Mouse (Mus musculus) Muller cell, postnatal 12 days (primary cell): ENCODE data around the gene Pdgfa.

Experiments used
- DNase-seq: peaks from one replicate; pipeline ENCODE4 v3.0.0-alpha.2; 2015; ENCODE audit errors: inconsistent ontology term

Gene Pdgfa

GRCm38 (mm10) chr5:138997171-138997788 lies at the start of gene Pdgfa:
TSS of gene Pdgfa (minus strand) at chr5:138997370.
- DNase-seq: peak; percentile 91

- DNase-seq: no peak
Measured at GRCm38 (mm10) chr5:139046636-139047035, 49.5 kb upstream of the Pdgfa start.

DNA sequence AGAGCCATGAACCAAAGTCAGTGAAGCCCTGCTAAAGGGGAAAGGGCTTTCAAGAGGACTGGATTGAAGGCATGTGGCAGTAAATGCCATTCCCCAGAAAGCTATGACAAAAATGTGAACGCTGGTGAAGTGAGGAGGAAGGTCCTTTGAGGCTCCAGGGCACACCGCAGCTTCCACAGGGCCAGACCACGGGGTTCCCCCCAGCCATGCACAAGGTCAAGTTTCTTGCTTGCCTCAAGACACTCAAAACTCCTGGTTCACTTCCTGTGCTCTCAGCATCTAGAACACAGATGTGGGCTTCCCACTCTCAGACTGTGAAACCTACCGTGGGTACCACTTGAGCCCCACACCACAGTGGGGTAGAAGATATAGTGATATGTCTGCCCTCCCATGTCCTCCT lies 46.4 kb upstream of the Pdgfa start:
- DNase-seq: peak; percentile 70

DNA sequence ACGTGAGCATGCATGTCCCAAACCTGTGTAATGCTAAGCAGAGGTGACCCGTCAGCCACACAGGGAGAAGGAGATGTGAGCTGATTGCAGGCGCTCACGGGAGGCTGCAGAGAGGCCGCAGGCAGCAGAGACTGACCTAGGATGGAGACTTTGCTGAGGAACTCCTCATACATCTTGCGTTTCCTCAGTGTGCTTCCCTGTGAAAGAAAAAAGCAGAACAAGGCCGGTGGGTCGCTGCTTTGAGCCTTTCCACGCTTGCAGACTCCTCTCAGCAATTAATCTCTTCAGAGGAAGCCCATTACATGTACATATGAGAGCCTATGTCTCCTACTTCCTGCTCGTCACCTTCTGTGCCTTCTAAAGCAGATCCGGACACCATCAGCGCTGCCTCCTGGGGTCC lies 45.1 kb upstream of the Pdgfa start:
- DNase-seq: no peak

GRCm38 (mm10) chr5:139035171-139035570 lies 38.0 kb upstream of the Pdgfa start:
- no peak for DNase-seq

GRCm38 (mm10) chr5:139034746-139035145 lies 37.6 kb upstream of the Pdgfa start:
- no peak for DNase-seq

- DNase-seq: peak; percentile 75
Measured at GRCm38 (mm10) chr5:139033406-139034317, 36.5 kb upstream of the Pdgfa start.

GRCm38 (mm10) chr5:139027603-139028002 lies 30.4 kb upstream of the Pdgfa start:
- peak; percentile 26 for DNase-seq

DNA sequence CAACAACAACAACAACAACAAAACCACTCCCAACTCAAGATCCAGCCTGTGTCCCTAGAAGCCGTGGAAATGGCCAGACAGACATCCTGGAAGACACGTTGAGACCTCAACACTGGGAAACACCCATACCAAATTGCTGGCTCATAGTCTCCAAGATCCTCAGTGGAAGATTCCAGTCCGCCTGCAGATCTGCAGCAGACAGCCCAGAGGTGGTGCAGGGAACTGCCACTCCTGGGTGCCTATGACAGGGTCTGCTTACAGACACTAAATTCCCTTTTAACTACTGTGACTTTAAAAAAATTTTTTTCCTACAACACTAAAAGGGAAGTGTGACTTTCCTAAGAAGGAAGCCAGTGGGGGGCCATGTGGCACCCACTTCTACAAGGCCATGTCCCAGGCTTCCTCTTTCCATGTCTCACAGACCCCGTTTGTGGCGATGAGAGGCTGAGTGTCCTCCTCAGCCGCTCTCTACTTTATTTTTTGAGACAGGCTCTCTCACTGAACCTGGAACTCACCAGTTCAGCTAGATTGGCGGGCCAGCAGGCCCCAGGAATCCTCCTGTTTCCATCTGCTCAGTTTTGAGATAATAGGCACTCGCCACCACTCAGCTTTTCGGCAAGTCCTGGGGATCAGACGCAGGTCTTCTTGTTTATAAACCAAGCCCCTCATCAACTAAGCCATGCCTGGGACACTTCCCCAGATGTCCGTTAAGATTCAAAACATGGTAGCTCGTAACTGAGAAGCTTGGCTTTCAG lies 27.4 kb upstream of the Pdgfa start:
- DNase-seq: no peak

GRCm38 (mm10) chr5:139020595-139020994 lies 23.4 kb upstream of the Pdgfa start:
- DNase-seq: no peak

DNA sequence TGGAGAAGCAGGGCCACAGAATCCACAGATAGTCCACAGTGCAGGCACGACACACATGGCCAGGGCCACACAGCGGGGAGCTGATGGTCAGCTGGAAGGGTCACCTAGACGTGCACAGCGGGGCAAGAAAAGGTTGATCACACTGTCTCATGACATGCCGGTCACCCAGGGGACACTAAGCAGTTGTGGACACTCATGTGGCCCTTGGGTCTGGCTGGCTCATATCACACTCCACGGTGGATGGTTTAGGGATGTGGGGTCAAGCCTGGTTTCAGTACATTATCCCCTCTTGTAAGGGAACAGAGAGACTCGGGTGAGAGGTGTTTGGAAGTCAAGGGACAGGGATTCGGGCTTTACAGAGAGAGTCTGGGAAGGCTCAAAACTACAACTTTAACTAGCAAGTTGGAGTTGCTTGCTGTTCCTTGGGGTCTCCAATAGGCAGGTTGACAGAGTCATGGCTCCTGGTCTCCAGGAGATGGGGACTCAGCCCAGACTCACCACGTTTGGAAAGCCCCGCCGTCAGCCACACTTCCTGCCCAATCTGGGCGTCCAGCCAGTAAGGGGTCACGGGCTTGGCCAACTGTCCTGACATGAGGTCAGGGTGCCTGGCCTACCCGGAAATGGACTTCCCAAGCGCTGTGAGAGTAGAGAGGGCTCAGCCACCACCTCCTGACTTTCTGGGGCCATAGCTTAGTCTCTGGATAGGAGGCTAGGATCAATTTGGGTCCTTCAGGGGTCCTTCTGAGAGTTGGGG lies 20.4 kb upstream of the Pdgfa start:
- peak; percentile 46 for DNase-seq

DNA sequence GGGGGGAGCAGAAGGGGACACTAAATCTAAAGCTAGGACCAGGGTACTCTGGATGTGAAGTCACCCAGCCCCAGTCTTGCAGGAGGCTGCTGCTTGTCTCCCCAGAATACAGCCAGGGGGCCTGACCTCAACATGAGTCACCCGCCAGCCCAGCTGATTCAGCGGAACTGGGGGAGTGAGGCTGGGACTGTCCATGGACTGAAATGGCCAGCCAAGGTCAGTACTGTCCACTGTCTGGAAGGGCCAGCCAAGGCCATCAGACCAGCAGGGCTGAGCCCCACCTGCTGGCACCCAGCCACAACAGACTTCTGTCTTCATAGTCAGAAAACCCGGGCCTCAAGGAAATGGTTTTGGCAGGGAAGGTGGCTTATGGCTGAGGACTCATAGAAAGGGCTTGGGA lies 17.9 kb upstream of the Pdgfa start:
- DNase-seq: peak; percentile 89

- DNase-seq: peak; percentile 88
Measured at GRCm38 (mm10) chr5:139010649-139011048, 13.5 kb upstream of the Pdgfa start.

DNA sequence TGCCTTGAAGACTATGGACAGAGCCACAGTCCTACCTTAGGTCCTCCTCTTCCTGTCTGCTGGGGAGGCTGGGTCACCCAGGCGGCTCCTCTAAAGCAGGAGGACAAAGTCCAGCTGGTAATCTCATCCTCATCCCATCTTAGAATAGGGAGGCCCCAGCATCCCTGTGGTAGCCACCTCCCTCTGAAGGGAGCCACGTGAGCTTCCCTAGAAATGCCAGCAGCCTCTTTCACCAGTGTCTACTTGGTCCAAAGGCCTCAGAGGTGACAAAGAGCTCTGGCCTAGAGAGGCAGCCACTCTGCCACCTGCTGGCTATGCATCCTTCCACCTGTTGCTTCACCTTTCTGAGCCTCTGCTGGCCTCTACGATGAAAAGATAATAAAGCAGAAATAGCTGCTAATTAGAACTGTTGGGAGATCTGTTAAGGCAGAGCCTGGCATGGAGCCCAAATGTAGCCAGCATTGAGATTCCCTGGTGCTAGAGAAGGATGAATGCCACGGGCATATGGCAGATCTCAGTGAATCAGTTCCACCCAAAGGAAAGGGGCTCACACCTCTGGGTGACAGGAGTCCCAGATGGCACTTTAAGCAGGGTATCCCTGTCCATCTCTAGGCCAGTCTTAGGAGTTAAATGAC lies 10.1 kb upstream of the Pdgfa start:
- no peak for DNase-seq

DNA sequence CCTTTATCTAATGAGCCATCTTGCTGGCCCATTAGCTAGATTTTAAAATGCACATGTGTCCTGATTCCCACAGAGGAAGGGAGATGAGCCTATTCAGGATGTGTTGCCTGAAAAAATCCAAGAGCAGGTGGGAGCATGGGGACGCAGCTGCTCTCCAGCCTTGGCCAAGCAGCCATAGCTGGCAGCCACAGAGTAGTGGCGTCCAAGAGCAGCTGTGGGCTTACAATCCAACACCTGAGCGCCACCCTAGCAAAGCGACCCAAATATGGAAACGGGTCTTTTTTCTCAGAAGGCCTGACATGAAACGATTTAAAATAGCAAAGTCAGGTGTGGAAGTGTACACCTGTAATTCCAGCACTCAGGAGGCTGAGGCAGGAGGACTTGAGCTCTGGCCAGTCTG lies 7.4 kb upstream of the Pdgfa start:
- no peak for DNase-seq

- DNase-seq: no peak
Measured at GRCm38 (mm10) chr5:138999716-139000115, 2.5 kb upstream of the Pdgfa start.

DNA sequence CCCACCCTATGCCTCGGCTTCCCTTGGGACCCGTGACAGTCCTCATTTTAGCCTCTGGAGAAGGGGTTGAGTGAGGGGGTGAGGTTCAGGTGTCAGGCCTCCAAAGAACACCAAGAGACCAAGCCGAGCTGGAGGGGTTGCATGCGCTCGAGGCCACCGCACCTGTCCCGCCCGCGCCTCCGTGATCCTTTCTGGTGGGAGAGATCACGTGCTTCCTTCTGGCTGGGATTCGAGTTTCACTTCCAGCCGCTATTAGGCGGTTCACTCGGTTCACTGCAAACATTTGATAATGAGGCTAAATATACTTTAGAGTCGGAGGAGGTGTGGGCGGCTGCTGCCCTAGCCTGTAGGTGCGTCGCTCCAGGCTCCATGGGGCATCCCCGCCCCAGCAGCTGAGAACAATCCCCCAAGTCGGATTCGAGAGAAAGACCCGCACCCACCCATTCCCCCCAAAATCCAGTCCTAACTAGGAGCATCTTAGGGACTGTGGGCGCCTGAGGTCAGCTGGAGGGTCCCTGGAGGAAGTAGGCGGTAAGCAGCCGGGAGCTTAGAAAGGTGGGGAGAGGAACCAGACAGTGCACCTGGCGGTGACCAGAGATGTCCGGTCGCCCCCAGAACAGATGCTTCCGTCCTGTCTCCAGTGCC lies 888 bp upstream of the Pdgfa start:
- DNase-seq: peak; percentile 61

- DNase-seq: no peak
Measured at GRCm38 (mm10) chr5:138996322-138997073, 672 bp downstream of the Pdgfa start.

GRCm38 (mm10) chr5:138995721-138996311 lies 1.4 kb downstream of the Pdgfa start:
- peak; percentile 94 for DNase-seq
